Comparison of ENCODE assay signal across 1 mouse cellular context in the genomic region with DNA sequence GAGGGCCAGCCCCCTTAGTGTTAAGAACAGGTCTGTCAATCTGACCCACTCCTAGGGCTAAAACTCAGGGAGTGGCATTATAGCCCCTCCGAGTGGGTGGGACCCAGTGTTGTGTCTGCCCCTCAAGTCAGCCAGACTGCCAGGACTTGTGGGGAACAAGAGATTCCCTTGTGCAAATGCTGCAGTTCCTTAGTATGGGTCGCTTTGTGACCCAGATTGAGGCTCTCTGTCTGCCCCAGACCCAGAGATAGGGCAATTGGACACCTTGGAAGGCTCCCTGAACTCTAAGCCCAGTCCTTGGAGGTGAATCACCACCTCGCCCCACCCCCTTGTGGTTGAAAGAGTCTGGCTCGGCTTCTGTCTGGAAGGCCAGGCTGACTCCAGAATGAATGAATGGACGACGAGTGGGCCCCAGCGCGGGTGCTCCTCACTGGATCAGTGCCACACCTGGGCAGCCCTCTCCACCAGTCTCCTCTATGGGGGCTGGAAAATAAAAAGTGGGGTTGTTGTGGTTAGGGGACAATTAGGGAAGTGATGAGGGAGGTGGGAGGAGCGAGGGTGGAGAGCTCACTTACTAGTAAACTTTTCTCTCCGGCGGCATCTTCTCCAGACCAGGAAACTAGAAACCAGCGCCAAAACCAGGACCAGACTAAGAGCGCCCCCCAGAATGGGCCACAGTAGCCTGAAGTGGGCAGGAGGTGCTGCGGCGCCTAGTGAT.
A peak's percentile ranks its signal among the peaks of the same experiment; 100 is the strongest.
TF ChIP-seq lines count a peak whose summit lies in the region.

No protein-coding gene starts in this region.

TF ChIP-seq in myocyte, 11 proteins besides CTCF, POLR2A, EP300 and RAD21:
- TF ChIP-seq MYOG (IDR thresholded peaks at IDR 0.05; ENCODE audit: control insufficient read depth in 1 of 3, insufficient read depth in 1 of 3, insufficient read length in 2 of 3, low read depth in 2 of 3) (peak in 1 of 3 experiments; percentile 11), POLR2AphosphoS2 (IDR thresholded peaks at IDR 0.05; ENCODE audit: insufficient read length, low read depth) (peak; percentile 89), MAX (IDR thresholded peaks at IDR 0.05; ENCODE audit: low read depth) (no peak)
